Mouse (Mus musculus) ES-E14 (cell line): ENCODE results near the gene Csf3.

ENCODE experiments used
- HCFC1 ChIP-seq: IDR thresholded peaks from 2 replicates; pipeline ENCODE4 v1.6.1; 2012; ENCODE audit warnings: low read length, inconsistent platforms, borderline replicate concordance; ENCODE audit not compliant: insufficient read depth
- ZNF384 ChIP-seq: IDR thresholded peaks from 2 replicates; pipeline ENCODE4 v1.6.1; 2012; ENCODE audit warnings: low read depth, low read length, inconsistent platforms

GRCm38 (mm10) chr11:98694301-98694700 lies 6.8 kb upstream of the Csf3 start:
- TF ChIP-seq HCFC1 (no peak), ZNF384 (no peak)
